Mouse (Mus musculus) gastrocnemius, adult 18-20 months (tissue): ENCODE data around the gene Bcl2a1b. TPM values are rescaled to one million over a fixed set of nuclear protein-coding genes. Genes with fewer than 3 reads are reported as not detected.
"Not testable (repeated sequence)": the region's sequence is repeated elsewhere in the genome, so short reads cannot be mapped to it uniquely, and the experiment has no call there.

Experiments used
- DNase-seq: peaks from one replicate; pipeline ENCODE4 v3.0.0; 2021; ENCODE audit warnings: low spot score
- total RNA-seq, 2 experiments: library from RNA; stranded (reverse); gene quantifications; 2 replicates each; pipeline ENCODE4 v1.2.3; 2021

The Bcl2a1b gene
- total RNA-seq, 2 experiments from 2014 or later = not detected

- not testable (repeated sequence) for DNase-seq
Measured at GRCm38 (mm10) chr9:89240516-89241019, 41.6 kb downstream of the Bcl2a1b start.

- no peak for DNase-seq
Measured at GRCm38 (mm10) chr9:89253400-89253799, 54.4 kb downstream of the Bcl2a1b start.

- DNase-seq = no peak
Measured at GRCm38 (mm10) chr9:89256556-89257335, 57.7 kb downstream of the Bcl2a1b start.

Other genes starting within 250 kb of the Bcl2a1b start
- gene Bcl2a1a, start 242.3 kb upstream of the Bcl2a1b start, total RNA-seq = not detected
- gene Trim43b, start 106.4 kb upstream of the Bcl2a1b start, total RNA-seq = not detected
- gene Gm29094, start 170 bp downstream of the Bcl2a1b start, total RNA-seq = not detected
- 10 to 100 TPM; 13.1 to 14.9 TPM for gene Mthfs, start 11.5 kb downstream of the Bcl2a1b start, total RNA-seq